Mouse (Mus musculus): ENCODE data around the gene Gusb.
"Not testable (repeated sequence)": the region's sequence is repeated elsewhere in the genome, so short reads cannot be mapped to it uniquely, and the experiment has no call there.

Gene Gusb

DNA sequence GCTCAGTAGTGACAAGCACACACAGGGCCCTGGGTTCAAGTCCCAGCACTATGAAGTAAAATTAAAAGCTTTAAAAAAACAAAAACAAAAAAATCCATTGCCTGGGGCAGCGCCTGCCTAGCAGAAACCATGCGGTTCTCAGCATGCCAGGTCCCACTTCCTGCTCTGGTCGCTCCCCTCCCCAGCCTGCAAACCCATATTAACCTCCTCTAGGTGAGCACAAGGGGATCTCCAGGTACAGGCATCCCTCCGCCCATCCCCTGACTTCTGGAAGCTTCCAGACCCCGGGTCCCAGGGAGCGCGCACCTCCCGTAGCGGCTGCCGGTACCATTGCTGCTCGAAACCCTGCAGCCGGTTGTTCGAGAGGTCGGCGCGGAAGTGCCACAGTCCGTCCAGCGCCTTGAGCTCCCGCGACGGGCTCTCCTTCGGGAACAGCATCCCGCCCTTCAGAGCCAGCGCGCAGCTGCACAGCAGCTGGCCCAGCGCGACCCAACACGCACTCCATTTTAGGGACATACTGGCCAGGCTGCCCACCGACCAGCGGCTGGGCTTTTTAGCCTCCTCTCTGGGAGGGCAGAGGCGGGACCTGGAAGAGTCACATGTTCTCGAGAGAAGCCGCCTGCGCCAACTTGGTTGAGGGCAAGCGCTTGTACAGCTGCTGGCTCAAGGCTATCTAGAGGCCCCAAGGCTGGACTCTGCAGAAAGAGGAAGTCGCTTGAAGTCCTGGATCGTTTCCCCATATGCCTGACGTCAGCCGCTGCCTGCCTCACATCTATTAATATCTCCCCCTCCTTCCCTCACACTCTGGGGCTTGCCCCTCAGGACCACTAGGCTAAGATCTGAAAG lies at the start of gene Gusb:
Gusb (minus strand) TSS at position 749 of the 846 bp plus-strand sequence.
- in situ Hi-C loops (cut with MboI, MseI), result no loop called here

DNA sequence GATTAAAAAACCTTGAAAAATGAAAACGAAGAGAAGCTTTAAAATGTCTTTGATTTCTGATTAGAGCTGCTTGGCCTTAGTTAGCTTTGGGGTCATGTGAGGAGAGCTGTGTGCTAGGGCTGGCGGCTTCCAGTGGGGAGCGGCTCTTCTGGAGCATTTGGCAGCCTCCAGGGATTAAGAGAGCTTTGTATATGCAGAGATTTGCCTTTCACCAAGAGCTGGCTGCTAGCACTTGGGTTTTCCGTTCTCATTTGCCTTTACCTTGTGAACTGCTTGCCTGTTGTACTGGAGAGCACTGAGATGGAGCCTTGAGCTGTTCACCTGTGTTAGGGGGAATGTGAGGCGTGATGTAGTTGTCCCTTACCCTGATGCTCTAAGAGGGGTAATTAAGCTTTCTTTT lies 49.7 kb upstream of the Gusb start:
- in situ Hi-C loops (cut with MboI, MseI), result no loop called here

DNA sequence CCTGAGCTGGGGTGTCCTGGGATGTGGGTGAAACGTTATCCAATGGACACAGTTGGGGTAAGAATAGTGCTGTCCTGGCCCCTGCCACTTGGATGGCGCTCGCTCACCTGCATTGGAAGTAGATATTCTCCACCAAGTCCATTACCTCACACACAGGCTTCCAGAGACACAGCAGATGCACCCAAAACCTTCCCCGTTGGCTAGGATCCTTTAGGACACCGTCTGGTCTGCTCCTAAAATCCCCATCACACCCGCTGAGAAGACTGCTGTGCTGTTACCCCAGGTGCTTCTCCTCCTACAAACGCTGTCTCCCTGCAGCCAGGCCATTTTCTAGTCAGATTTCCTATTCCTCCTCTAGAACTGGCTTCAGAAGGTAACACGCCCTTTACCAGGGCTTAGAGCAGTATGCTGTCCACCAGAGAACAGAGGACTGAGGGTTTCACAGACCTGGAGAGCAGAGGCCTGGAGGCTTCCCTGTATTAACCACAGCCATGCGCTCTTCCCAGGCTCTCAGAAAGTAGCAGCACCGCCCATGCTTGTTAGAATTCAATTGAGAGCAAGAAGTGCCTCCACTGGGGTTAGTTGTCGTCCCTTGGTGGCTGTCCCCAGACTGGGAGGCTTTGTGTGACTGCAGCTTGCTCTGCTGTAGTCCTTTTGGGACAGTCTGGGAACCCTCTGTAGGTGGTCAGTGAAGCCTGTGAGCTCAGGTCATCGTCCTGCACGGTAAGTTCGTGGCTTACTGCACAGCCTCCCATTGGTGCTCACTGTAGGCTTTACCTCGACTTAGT lies 48.4 kb upstream of the Gusb start:
- in situ Hi-C loops (cut with MboI, MseI), result no loop called here

DNA sequence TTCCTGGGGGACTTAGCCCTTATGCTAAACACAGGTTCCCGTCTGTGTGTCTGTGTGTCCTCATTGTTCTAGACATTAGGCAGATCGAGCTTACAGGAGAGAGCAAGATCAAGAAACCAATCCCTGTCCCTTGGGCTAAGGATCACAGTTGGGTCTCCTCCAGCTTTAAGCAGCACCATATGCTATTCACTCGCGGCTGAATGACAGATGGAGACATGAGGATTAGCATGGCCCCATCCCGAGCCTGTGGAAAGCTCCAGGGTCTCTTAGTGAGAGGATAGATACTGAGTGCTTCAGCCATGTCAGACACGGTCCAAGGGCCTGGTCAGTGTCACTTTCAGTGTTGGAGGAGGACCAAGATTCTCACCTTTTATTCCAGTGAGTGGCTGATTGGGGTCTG lies 47.6 kb upstream of the Gusb start:
- in situ Hi-C loops (cut with MboI, MseI), result no loop called here

DNA sequence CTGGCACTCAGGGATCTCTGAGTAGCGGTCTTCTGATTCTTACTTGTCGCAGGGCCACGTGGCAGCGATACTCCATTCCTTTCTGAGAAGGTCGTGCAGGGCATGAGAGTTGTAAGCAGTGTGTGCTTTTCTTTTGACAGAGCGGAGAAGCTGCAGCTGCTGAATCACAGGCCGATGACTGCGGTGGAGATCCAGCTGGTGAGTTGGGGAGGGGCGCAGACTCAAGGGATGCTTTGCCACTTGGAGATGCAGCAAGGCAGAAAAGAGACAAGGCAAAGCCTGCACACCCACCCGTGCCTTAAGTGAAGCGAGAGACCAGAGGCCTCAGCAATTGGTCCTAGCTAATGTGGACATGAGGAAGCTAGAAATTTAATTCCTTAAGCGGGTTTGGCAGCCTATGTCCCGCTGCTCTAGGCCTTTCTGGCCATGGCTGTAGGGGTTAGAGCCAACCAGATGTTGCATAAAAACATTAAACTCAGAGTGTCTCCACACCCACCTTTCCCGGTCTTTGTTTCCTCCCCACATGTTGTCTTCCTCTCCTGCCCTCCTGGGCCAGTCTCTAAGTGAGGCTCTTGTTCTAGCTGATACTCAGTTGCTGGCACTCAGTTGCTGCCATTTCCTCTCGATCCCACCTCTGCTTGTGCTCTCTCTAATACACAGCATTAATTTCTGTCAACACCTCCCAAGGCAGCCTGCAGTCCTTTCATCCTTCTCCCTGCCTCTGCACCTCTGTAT lies 46.1 kb upstream of the Gusb start:
- in situ Hi-C loops (cut with MboI, MseI), result no loop called here

DNA sequence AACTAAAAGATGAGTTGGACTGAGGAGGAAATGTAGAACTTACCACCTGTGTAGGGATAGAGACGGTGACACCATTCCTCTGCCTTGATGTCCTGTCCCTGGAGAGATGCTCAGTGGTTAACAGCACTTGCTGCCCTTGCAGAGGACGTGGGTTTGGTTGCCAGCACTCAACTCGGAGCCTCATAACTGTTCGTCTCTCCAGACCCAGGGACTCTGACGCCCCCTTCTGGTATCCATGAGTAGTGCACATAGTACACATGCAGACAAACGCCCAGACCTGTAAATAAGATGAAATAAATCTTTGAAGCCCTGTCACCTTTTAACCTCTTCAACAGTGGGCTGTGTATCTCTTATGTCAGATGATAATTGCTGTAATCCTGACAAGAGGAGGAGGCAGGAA lies 44.2 kb upstream of the Gusb start:
- in situ Hi-C loops (cut with MboI, MseI), result no loop called here

DNA sequence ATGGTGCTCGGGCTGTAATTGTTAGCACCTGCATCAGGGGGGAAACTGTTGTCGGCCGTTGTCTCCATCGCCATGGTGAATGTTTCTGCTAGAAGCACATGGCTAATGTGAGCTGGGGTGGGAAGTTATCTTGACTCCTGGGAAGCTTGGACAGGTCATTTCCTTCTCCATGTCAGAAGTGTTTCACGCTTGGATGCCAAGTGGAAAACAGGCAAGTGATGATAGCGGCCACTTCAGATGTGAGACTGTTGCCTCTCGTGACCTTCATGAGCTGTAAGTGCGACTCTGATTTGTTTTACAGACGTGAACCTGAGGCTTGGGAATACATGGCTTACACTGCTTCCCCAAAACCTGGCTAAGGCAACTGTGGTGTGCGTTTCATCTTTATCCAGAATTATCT lies 43.7 kb upstream of the Gusb start:
- in situ Hi-C loops (cut with MboI, MseI), result no loop called here

DNA sequence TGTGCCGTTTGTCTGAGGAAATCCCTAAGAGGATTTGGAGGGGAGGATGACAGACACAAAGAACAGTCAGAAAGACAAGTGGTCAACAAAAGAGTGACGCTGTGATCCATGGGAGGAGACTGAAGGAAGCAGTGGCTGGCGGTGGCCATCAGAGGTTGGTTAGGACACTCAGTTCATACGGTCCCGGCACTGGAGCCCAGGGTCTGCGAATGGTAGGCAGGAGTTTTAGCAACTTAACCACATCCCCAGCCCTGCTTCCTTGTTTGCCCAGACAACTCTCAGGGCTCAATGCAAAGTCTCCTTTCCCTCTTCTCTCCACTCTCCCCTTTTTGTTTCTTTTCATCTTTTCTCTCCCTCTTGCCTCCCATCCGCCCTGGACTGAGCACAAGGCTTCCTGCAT lies 43.3 kb upstream of the Gusb start:
- in situ Hi-C loops (cut with MboI, MseI), result no loop called here

DNA sequence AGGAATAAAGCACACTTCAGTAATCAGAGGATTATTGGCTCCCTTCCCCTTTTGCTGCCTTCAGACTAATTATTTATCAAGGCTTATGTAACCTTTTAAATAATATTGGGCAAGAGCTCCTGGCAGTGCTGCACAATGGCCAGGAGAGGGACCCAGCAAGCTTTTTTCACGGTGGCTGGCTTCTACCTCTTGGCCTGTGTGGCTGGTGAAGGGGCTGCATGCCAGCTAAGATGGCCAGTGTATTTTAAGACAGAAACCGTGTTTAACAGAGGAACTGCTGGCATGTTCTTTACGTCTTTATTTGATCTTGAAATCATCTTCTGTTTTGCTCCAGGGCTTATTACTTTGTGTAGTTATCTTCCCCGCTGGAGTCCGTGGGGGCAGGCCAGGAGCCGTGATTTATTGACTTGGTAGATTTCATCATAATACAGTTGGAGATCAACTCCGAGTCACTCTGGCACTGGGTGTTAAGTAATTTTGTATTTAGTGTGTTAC lies 41.4 kb upstream of the Gusb start:
- in situ Hi-C loops (cut with MboI, MseI), result no loop called here

DNA sequence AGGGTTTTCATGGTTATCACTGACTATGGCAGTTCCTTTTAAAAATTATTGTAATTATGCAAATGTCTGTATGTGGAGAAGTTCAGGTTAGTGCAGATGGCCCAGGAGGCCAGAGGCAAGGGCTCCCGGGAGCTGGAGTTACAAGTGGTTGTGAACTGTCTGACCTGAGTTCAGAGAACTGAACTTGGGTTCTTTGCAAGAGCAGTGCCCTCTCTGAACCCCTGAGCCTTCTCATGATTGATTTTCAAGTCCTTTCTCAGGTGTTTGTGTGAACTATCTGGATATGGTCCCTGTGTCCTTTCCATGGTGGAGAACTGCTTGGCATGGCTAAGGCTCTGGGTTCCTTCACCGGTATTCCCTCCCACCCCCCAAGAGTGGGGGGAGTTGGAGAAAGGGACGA lies 40.9 kb upstream of the Gusb start:
- in situ Hi-C loops (cut with MboI, MseI), result no loop called here

DNA sequence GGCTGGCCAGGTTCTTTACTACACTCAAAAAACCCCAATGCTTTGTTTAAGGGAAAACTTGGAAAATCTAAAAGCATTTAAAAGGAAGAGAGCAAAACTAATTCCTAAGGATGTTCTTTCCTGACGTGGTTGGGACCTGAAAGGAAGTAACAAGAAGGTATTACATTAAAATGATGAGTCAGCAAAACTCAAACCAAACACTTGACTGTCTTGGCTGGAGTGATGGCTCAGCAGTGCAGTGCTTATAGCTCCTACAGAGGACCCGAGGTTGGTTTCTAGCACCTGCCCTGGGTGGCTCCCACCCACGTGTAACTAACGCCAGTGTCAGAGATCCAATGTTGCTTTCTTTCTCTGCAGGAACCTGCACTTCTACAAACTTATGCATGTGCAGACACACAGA lies 38.4 kb upstream of the Gusb start:
- in situ Hi-C loops (cut with MboI, MseI), result no loop called here

DNA sequence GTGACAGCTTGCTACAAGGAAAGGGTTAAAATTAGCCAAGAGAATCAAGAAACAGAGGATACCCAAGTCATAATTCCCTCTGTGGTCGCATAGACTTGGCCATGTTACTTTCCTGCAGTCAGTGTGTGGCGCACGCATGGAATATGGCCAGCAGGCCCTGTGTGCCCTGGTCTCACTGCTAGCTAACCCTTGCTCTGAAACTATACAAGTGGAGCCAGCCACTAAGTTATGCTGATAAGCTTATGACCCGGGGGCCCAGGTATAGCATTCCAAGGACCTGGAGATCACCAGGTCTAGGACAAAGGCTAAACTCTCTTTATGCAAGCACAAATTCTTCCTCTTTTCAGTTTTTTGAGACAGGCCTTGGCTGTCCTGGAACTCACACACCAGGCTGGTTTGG lies 37.9 kb upstream of the Gusb start:
- in situ Hi-C loops (cut with MboI, MseI), result no loop called here

DNA sequence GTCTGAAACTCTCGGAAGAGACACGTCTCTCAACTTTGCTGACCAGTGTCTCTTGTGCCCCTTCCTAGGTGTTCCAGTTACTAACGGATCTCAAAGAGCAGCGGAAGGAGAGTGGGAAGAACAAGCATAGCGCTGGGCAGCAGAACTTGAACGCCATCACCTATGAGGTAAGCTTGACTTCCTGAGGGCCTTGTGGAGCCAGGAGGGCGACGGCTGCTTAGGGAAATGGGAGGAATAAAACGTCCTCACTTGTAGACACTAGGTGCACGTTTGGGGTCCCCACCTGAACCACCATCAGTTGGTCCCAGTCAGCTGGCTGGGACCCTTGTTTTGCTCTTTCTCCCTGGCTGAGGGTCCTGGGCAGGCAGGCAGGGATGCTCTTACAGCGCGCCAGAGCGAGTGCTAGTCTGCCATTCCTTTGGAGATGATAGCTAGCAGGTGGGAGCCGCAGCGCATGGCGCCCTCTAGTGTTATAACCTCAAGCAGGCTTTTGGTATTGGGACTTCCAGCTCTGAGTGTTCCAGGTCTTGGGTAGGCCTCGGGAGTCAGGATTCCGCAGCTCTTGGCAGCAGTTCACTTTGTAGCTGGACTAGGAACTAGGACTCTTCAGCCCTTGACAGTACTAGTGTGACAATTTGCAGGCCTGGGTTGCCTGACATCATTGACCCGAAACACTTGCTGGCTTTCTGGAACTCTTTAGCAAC lies 35.1 kb upstream of the Gusb start:
- in situ Hi-C loops (cut with MboI, MseI), result no loop called here

DNA sequence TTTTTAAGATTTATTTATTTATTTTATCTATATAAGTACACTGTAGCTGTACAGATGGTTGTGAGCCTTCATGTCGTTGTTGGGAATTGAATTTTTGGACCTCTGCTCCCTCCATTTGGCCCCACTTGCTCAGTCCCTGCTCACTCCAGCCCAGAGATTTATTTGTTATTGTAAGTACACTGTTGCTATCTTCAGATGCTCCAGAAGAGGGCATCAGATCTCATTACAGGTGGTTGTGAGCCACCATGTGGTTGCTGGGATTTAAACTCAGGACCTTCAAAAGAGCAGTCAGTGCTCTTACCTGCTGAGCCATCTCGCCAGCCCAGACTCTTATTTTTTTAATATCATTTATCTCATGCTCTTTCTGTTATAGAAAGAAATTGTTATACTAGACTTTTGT lies 33.5 kb upstream of the Gusb start:
- in situ Hi-C loops (cut with MboI, MseI), result not testable (repeated sequence)

DNA sequence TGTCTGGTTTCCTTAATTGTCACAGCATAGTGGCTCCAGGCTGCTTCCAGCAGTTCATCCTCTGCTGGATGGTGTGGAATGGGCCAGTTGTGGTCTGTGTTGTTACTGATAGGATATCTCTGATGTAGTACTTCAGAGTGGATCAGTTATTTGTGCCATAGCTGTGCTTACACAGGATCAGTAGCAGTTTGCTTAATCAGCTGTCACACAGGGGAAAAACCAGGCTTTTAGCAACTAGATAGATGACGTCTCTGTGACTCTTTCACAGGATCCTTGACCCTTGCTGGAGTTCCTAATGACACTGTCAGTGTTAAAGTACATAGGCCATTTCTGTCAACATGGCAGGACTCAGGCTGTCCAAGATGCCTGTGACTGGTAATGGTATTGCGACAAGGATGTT lies 31.0 kb upstream of the Gusb start:
- in situ Hi-C loops (cut with MboI, MseI), result no loop called here

DNA sequence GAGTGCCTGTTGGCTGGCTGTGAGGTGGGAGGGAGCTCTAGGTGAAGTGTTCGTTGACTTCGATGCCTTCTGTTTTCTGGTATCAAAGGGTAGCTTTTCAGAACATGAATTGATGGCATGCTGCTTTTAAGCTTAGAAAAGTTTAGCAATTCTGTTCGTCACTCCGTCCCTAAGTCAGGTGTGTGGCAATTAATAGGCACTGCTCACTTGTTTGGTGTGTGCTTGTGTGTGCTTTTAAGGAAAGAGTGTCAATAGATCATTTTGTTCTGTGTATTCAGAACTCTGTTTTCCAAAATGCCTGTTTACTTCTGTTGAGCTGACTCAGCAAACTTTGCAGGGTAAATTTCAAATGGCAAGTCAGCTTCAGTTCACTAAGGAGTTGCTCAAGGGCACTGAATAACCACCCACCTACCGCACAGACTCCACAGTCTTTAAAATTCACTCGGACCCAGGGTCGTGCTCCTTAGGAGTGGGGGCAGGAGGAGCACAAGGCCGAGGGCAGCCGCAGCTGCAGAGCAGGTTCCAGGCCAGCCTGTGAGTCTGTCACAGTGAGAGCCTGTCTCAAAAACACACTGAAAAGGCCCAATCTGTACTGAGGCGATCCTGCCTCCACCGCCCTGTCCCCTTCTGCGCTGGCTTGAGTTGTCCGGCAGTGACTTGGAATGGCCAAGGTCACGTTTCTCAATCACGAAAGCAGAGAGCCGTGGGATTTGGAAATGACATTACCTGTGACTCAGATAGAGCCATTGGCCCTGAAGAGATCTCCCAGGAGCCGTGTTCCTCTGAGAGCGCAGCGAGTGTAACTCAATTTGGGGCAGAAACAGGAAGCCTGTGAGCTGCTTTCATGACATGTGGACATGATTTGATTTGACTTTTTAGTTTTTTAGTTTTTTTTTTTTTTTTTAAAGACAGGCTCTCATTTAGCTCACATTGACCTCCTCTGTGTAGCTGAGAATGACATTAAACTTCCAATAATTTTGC lies 28.9 kb upstream of the Gusb start:
- in situ Hi-C loops (cut with MboI, MseI), result no loop called here

DNA sequence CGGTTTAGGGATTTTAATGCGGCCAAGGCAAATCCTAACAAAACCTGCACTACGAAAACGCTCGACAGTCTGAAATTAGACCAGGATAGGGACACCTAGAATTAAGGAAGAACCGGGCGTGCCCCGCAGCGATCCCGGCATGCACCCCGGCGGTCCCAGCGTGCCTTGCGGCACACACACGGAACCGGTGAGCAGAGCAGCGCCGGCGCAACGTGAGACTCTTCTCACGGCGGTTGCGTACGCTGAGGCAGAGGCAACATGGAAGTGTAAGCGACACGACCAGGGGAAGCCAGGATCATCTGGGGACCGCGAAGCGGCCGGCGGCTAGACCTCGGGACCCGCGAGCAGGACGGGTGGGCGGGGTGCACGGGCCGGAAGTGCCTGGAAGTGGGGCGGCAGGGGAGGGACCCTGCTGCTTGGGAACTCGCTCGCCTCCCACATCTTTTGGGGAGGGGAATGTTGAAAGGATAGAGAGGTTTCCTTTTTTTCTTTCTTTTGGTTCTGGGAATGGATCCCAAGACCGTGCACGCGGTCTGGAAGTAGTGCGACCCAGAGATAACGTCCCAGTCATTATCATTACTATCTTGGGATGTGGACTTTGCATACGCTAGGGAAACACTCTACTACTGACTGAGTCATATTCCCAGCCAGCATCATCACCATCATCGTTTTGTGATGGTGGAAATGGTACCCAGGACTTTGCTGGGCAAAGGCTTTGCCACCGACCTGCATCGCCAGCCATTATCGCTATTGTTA lies 26.5 kb upstream of the Gusb start, which contains the start of the genes Asl and Crcp:
Asl (minus strand) TSS at position 106 of the 756 bp plus-strand sequence.
Crcp (plus strand) TSS at position 149 of the 756 bp plus-strand sequence.
- in situ Hi-C loops (cut with MboI, MseI), result no loop called here

DNA sequence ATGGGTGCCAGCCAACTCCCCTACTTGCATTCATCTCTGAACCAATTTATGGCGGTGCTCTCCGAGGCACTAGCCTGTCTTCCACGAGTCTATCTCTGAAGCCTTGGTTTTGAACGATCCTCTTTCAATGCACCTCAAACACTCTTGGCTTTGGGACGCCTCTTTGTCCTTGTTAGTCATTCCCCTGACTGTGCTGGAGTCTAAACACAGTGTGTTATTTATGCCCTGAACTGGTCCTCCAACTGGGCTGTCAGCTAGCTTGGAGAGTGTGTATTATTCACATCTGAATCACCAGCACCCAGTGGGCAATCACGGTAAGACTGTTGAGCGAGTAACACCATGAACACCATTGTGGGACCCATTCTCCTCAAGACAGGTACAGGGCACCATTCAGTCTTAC lies 24.8 kb upstream of the Gusb start:
- in situ Hi-C loops (cut with MboI, MseI), result no loop called here

DNA sequence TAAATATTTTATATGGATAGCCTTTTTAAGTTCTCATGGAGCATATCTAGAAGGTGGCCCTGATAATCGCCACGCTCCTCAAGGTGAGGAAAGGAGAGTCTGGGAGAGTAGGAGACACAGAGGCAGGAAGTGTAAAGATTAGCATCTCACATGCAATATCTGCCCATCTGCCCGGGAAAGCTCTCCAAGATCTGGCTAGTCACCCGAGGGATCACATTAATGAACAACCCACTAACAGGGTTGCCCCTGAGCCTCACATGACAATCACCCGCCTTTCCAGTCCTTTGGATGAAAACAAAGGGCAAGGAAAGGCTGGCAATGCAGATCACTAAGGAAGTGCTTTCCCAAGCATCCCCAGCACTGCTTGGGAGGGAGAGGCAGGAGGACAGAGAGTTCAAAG lies 24.3 kb upstream of the Gusb start:
- in situ Hi-C loops (cut with MboI, MseI), result no loop called here

Data from T-helper 1 cell (primary cell).